Mouse (Mus musculus) naive thymus-derived CD4-positive, alpha-beta T cell, adult 2 months (primary cell): Measurements from ENCODE around the gene Wnt2b.
A peak's percentile ranks its signal among the peaks of the same experiment; 100 is the strongest.

Experiments used
- DNase-seq: peaks from one replicate; pipeline ENCODE4 v3.0.0-alpha.2; 2011; ENCODE audit warnings: low read depth

Wnt2b gene

GRCm38 (mm10) chr3:104963331-104964276 lies 1.9 kb upstream of the Wnt2b start:
- DNase-seq = peak; percentile 65

- no peak for DNase-seq
Measured at GRCm38 (mm10) chr3:104962866-104963265, 1.1 kb upstream of the Wnt2b start.

GRCm38 (mm10) chr3:104962141-104962611 lies 455 bp upstream of the Wnt2b start:
- DNase-seq = peak; percentile 16

- no peak for DNase-seq
Measured at GRCm38 (mm10) chr3:104960026-104961000, 1.4 kb downstream of the Wnt2b start.

GRCm38 (mm10) chr3:104956131-104956581 lies 5.6 kb downstream of the Wnt2b start:
- no peak for DNase-seq

- DNase-seq = no peak
Measured at GRCm38 (mm10) chr3:104954551-104954950, 7.2 kb downstream of the Wnt2b start.

DNA sequence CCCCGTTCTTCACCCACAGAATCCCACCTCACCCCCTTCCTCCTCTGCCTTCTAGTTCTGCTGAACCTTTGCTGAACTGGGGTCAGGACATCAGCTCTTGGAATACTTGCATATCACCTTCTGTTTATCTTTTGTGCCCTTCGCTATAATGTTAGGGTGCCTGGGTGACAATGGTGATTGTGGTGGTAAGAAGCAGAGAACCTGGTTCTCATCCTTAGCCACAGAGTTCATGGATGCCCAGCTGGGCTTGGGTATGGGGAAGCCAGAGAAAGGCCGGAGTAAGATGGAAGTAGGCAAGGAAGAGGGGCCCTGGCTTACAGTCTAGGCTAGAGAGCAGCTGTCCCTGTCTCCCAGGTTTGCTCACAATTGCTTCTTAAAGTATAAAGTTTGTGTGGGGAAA lies 7.6 kb downstream of the Wnt2b start:
- no peak for DNase-seq

GRCm38 (mm10) chr3:104952891-104953670 lies 8.6 kb downstream of the Wnt2b start:
- DNase-seq = no peak

- no peak for DNase-seq
Measured at GRCm38 (mm10) chr3:104950926-104951325, 10.8 kb downstream of the Wnt2b start.

DNA sequence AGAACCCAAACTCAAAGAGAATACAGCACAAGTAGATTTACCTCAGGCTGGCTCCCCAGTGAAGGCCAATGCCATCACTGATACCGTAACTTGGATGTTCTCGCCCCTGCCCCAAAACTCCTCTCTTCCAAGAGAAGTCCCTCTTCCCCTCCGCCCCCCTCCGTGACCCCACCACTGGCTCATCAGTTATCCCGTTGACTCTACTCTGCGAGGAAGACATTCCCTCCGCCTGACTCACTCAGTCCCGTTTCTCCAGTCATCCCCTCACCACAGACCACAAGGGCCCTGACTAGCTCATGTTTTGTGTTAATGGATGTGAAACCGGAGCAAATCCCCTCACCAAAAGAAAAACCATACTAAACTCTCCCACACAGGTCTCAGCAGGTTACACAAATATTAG lies 16.8 kb downstream of the Wnt2b start:
- no peak for DNase-seq

DNA sequence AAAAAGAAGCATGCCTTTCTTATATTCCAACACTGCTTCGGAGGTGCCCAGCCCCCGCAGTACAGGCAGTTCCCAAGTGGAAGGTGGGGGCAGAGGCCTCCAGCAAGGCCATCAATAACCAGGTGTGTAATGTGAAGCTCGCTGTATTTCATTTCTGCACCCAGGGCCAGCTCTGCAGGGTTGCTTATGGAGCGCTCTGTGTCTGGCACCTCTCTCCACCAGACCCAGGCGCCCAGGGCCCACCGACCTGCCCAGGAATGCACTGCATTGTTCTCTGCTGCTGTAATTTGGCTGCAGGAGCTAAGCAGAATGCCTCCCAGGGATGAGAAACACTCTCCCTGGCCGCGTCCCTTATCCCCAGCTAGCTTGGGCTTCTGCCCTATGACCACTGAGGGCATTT lies 18.4 kb downstream of the Wnt2b start:
- no peak for DNase-seq

- no peak for DNase-seq
Measured at GRCm38 (mm10) chr3:104942682-104943081, 19.0 kb downstream of the Wnt2b start.

DNA sequence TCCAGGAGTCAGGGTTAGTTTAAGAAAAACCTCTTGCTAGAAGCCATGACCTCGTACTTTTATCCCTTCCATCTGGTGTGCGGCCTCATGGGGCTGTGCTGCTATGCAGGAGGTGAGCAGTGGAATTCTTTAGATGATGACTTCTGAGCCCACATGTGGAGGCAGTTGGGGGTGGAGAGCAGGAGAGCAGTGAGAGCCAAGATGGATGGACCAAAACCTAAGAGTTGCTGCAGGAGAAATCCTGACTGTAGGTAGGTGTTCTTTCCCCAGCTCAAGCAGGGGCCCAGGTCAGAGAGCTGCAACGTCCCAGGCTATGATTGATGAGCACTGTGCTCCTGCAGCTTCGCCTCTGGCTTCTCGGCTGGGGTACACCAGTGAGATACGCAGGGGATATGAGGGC lies 21.0 kb downstream of the Wnt2b start:
- no peak for DNase-seq

DNA sequence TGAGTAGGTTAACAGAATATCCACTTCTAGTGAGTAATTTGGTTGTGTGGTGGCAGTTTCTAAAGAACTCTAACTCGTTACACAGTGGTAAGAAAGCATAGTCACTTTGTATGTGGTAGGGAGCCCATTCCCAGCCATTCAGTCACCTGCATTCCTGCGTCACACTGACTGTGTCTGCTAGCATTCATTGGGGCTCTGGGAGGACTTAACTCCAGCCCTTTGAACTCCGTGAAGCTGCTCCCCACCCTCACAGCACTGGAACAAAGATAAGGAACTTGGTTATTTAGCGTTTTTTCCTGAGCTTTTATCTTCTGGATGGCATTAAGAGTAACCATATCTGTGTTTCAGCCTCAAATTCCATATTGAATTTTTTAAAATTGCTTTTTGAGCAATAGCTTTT lies 23.4 kb downstream of the Wnt2b start:
- DNase-seq = no peak

- DNase-seq = no peak
Measured at GRCm38 (mm10) chr3:104937728-104938305, 23.9 kb downstream of the Wnt2b start.

DNA sequence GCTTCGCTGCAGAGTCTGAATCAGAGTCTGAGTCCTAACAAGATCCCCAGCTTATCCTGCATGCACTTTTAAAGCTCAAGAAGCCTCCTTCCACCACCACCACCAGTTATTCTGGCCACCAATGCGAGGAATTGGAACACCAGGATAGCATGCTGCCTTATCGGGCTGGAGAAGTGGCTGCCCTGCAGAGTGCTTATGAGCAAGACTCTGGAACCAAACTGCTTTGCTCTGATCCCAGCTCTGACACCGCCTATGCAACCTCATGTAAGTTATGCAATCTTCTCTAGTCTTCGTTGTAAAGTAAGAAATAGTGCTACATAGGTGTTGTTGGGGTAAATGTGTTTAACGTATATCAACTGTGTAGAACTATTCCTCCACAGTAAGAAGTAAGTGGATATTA lies 32.3 kb downstream of the Wnt2b start:
- DNase-seq = no peak

- DNase-seq = no peak
Measured at GRCm38 (mm10) chr3:104914986-104915385, 46.7 kb downstream of the Wnt2b start.

GRCm38 (mm10) chr3:104909195-104909594 lies 52.5 kb downstream of the Wnt2b start:
- DNase-seq = no peak

DNA sequence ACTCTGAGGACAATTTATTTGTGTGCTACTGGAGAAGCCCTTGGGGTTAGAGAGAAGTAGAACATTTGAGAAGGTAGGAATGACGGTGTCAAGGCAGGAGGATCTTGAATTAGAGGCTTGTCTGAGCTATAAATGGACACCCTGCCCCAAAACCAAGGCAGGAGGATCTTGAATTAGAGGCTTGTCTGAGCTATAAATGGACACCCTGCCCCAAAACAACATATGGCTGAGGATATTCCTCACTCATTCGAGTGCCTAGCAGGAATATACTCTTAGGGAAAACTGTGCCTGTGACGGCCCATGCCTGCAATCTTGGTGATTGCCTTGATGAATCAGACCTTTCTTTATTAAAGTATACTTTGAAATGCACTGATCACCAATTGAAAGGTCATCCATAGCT lies 55.7 kb downstream of the Wnt2b start:
- no peak for DNase-seq

DNA sequence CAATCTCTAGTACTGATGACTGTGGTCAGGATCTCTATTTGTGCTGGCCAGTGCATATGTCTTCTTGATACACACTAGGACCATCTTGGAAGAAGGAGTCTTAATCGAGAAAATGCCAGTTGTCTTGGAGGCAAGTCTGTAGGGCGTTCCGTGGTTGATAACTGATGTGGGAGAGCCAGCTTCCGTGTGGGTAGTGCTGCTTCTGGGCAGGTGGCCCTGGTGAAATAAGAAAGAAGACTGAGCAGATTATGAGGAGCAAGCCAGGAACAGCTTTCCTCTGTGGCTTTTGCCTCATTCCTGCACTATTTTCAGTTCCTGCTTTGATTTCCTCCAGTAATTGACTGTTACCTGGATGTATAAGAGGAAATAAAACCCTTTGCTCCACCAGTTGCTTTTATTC lies 56.3 kb downstream of the Wnt2b start:
- DNase-seq = no peak

- DNase-seq = no peak
Measured at GRCm38 (mm10) chr3:104901154-104901553, 60.6 kb downstream of the Wnt2b start.
